Mouse (Mus musculus): Measurements from ENCODE around the gene Slc23a2.

Gene Slc23a2

DNA sequence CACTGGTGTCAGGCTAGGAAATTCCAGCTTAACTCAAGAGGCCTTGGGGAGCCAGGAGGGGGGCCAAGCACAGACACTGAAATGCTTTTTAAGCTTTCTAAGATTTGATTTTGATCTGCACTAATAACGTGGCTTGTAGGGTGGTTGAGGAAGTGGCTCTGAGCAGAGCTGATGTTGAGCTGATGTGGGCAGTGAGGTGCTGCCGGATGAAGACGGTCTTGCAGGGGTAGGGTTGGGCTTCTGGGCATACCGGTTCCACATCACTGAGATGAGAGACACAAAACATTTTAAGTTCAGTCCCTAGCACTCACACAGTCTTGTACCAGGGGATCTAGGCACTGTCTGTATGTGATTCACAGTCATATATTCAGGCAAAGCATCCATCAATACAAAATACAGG is 46.5 kb downstream of the Slc23a2 start:
- no peak for DNase-seq (ENCODE audit: low read depth)

- DNase-seq (ENCODE audit: low read depth) = no peak
These were observed 48.3 kb downstream of the Slc23a2 start for GRCm38 (mm10) chr2:132096582-132096981.

DNA sequence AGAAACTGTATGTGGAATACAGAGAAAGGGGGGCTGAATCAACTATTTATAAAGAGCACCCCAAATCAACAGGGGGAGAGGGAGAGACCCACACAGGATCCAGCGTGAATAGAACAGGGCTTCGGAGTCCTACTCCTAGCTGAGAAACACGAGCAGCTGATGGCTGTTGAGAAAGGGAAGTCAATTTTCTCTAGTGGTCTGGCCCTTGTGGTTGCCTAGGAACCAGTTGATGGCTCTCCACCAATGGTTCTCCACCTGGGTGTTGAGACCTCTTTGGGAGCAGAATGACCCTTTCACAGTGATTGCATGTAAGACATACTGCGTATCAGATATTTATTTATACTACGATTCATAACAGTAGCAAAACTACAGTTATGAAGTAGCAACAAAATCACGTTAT is 49.1 kb downstream of the Slc23a2 start:
- DNase-seq (ENCODE audit: low read depth) = no peak

DNA sequence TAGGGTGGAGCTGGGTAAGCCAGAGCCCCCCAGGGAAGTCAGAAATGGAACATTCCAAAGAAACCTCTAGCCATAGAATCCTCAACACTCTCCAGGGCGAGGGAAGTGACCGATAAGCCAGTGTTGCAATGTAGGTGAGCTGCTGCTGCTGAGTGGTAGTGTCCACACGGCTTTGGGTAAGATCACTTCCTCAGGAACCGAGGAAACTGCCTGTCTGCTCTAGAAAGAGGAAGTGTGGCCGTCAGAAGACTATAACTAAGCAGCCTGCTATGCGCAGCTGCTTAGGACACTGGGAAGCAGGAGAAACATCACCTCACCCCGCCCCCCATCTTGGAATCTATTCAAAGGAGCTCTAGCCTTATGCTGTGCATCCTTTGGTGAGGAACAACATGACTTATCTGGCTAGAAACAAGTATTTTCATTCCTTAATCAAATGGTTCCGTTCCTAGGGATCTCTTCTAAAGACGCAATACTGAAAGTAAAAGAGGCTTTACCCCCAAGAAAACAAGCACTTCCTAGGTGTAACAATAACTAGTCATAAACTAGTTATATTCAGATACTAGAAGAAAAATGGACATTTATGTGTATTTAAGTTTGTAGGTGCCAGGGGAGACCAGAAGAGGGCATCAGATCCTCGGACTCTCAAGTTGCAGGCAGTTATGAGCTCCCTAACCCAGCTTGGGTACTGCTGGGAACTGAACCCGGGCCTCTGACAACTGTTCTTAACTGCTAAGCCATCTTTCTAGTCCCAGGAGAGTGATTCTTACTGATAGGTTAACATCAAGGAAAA is 50.3 kb downstream of the Slc23a2 start:
- DNase-seq (ENCODE audit: low read depth) = no peak

- no peak for DNase-seq (ENCODE audit: low read depth)
These were observed 51.2 kb downstream of the Slc23a2 start for GRCm38 (mm10) chr2:132093739-132094138.

DNA sequence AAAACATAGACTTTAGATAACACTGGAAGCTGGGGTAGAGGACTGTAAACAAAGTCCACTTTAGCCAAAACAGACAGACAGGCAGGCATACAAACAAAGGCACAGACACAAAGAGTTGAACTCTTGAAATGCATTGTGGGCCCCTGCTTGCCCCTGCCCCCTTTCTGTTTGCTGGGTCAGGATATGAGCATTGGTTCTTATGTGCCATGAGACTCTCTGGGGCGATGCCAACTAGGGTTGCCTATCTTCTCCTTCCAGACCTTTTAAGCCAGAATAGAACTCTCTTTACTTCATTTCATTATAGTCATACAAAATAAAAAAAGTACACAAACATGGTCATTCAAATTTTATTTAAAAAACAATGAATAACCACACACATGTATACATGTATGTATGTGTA is 51.6 kb downstream of the Slc23a2 start:
- DNase-seq (ENCODE audit: low read depth) = no peak

- no peak for DNase-seq (ENCODE audit: low read depth)
These were observed 52.2 kb downstream of the Slc23a2 start for GRCm38 (mm10) chr2:132092722-132093121.

DNA sequence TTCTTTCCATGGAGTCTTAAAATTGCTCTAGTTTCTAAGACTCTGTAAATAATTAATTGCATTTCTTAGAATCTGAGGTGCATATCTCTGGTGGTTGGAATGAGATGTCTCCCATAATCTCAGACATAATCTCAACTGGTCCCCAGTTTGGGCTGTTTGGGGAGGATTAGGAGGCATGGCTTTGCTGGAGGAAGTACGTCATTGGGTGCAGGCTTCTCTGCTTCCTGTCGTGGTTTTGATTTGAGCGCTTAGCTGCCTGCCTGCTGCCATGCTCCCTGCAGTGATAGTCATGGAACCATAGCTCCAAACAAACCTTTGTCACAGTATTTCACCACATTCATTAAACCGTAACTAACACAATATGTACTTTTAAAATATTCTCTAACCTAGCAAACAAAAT is 53.2 kb downstream of the Slc23a2 start:
- no peak for DNase-seq (ENCODE audit: low read depth)

- DNase-seq (ENCODE audit: low read depth) = no peak
These were observed 60.1 kb downstream of the Slc23a2 start for GRCm38 (mm10) chr2:132084813-132085212.

GRCm38 (mm10) chr2:132084396-132084795 is 60.5 kb downstream of the Slc23a2 start:
- no peak for DNase-seq (ENCODE audit: low read depth)

- DNase-seq (ENCODE audit: low read depth) = no peak
These were observed 65.8 kb downstream of the Slc23a2 start for GRCm38 (mm10) chr2:132079139-132079538.

DNA sequence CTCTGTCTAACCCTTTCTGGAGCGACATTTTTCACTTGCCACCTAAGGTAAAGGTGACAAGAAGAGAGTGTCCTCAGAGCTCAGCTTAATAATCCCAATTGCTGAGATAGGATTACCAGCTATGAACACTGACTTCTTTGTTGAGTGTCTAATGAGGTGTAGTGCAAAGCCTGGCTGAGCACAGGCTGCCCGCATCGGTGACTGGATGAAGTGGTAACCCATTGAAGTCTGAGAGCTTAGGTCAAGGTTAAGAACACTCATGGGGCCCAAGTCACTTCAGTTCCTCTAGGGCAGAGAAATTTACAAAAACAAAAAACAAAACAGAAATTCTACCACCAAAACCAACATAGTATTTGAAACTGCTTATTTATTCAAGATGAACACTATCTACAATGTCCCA is 71.9 kb downstream of the Slc23a2 start:
- DNase-seq (ENCODE audit: low read depth) = no peak

GRCm38 (mm10) chr2:132069985-132070735 is 74.7 kb downstream of the Slc23a2 start:
- DNase-seq (ENCODE audit: low read depth) = no peak

DNA sequence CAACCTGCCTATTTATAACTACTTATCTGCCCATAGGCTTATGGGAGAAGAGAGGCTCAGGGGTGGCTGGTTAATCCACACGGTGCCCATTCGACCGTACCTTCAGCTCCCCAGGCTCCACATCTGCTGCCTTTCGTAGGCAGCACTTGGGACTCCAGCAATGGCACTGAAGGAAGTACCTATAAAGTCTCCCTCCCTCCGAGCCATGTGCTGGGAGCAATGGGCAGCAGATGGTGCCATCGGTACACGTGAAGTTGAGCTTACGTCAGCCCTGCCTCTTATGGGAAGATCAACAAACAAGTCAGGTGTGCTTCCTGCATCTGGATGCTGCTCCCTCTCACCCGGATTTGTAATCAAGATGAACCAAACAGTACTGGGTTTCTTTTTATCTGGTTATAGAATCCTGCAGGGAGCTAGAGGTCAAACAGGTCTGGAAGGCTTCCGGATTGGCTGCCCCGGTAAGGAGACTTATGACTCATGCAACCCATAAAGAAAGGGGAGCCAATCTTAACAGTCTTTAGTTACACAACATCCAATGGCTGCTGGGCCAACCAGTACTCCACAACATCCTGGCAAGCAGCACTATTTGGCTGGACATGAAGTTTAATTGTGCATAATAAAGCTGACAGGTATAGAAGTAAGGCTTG is 80.6 kb downstream of the Slc23a2 start:
- no peak for DNase-seq (ENCODE audit: low read depth)

- no peak for DNase-seq (ENCODE audit: low read depth)
These were observed 81.1 kb downstream of the Slc23a2 start for GRCm38 (mm10) chr2:132063776-132064175.

- DNase-seq (ENCODE audit: low read depth) = no peak
These were observed 83.0 kb downstream of the Slc23a2 start for GRCm38 (mm10) chr2:132061884-132062283.

DNA sequence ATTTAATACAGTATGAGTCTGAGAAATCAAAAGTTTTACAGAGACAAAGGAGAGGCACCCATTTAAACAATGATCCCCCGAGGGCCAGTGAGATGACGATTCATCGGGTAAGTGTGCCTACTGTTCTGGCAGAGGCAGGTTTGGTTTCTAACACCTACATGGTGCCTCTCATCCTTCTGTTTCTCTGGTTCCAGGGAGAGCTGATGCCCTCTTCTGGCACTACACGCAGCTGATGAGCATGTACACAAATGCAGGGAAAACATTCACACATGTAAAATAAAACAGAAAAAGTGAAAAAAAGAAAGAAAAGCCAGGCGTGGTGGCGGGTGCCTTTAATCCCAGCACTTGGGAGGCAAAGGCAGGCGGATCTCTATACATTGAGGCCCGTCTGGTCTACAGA is 85.0 kb downstream of the Slc23a2 start:
- DNase-seq (ENCODE audit: low read depth) = no peak

DNA sequence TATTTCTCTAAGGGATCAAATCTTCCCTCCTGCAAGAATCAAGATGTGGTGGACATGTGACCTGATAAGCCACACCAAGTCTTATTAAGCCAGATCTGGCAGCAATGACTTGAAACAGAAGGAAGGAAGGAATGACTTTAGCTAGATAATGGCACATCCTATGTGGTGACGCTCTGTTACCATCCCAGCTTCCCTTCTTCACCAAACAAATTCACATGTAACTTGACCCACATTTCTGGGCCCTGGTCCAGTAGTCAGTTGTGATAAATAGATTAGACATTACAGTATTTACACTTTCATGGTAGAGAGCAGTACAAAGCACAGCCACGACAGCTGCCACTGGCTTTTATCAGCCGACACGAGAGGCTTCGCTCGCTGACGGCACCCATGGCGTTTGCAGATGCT is 89.6 kb downstream of the Slc23a2 start:
- DNase-seq (ENCODE audit: low read depth) = no peak

DNA sequence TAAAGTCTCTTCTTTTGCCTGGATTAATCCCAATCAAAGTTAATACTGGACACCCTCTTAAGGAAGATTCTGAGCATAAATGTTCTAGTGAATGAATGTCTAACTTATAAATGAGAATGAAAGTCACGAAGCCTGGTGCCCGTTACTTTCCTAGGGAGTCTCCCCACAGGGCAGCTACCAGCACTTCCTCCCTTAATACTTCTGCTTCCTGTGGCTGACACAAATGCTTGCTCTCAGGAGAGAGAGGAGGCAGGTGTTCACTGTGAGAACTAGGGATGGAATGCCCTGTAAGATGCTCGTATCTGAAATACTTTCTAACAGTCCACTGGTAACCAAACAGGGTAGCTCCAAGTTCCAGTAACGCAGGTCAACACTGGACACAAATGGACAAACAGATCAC is 91.1 kb downstream of the Slc23a2 start:
- no peak for DNase-seq (ENCODE audit: low read depth)

DNA sequence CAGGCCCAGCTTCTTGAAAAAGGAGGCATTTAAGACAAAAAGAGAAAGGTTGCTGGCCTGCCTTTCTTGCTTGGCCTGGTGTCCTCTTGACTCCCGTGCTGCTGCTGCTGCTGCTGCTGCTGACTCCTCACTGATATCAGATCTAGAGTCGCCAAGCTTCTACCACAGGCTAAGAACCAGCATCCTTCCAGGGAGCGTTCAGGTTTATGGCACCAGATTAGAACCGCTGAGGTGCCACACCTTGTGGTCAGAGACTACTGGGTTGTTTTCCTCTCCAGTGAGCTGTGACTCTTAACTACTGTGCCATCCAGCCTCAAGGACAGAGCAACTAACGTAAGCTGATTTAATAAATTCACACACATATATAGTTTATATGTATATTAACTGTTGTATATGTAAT is 93.1 kb downstream of the Slc23a2 start:
- DNase-seq (ENCODE audit: low read depth) = no peak

- no peak for DNase-seq (ENCODE audit: low read depth)
These were observed 95.0 kb downstream of the Slc23a2 start for GRCm38 (mm10) chr2:132049921-132050320.

- no peak for DNase-seq (ENCODE audit: low read depth)
These were observed 95.4 kb downstream of the Slc23a2 start for GRCm38 (mm10) chr2:132049491-132049890.

GRCm38 (mm10) chr2:132048143-132048772 is 96.7 kb downstream of the Slc23a2 start:
- DNase-seq (ENCODE audit: low read depth) = no peak

Data from c-Kit-positive CD71-positive TER-119-negative erythroid progenitor cells, embryonic 14.5 days (primary cell).